Mouse (Mus musculus) E14TG2a.4 (cell line): ENCODE results near the gene Acsf3.

Experiments used
- H3K27me3 ChIP-seq: 2 replicates; pipeline ENCODE4 v1.6.1; 2014; ENCODE audit warnings: low read length, control low read depth; ENCODE audit not compliant: insufficient read depth
- H3K36me3 ChIP-seq: 2 replicates; pipeline ENCODE4 v1.6.1; 2014; ENCODE audit warnings: low read length, control low read depth; ENCODE audit not compliant: insufficient read depth
- H3K4me1 ChIP-seq: replicated peaks from 2 replicates; pipeline ENCODE4 v1.6.1; 2014; ENCODE audit warnings: low read depth, low read length, control low read depth
- H3K4me3 ChIP-seq: replicated peaks from 2 replicates; pipeline ENCODE4 v1.5.1; 2014; ENCODE audit warnings: mild to moderate bottlenecking, low read length
- H3K9me3 ChIP-seq: 2 replicates; pipeline ENCODE4 v1.6.1; 2014; ENCODE audit warnings: low read length, control low read depth
- CTCF ChIP-seq: conservative IDR thresholded peaks from 2 replicates; pipeline ENCODE4 v1.5.1; 2014; ENCODE audit warnings: low read length
- NANOG ChIP-seq: IDR thresholded peaks from 2 replicates; pipeline ENCODE4 v1.6.1; 2014; ENCODE audit warnings: borderline replicate concordance, low read length, mixed read lengths
- POU5F1 ChIP-seq: IDR thresholded peaks from 2 replicates; pipeline ENCODE4 v1.6.1; 2014; ENCODE audit warnings: low read length, borderline replicate concordance

The Acsf3 gene

GRCm38 (mm10) chr8:122825408-122825807 is 50.1 kb downstream of the Acsf3 start:
- no peak for TF ChIP-seq CTCF
- no peak for TF ChIP-seq NANOG
- no peak for TF ChIP-seq POU5F1
- no peaks in the 10 kb centered on the region for H3K36me3 ChIP-seq
- H3K27me3 ChIP-seq: peaks cover 3% of the 10 kb centered on the region; the same call in 1 of the 2 replicates
- H3K9me3 ChIP-seq: no peaks in the 10 kb centered on the region
- H3K4me1 ChIP-seq: no peaks in the 10 kb centered on the region
- no peak overlapping the region for H3K4me3 ChIP-seq

GRCm38 (mm10) chr8:122829396-122829795 is 54.1 kb downstream of the Acsf3 start:
- no peak for TF ChIP-seq CTCF
- TF ChIP-seq POU5F1: no peak
- TF ChIP-seq NANOG: no peak
- H3K4me1 ChIP-seq: peaks cover 5% of the 10 kb centered on the region
- H3K9me3 ChIP-seq: no peaks in the 10 kb centered on the region
- peaks cover 3% of the 10 kb centered on the region; the same call in 1 of the 2 replicates for H3K27me3 ChIP-seq
- H3K36me3 ChIP-seq: no peaks in the 10 kb centered on the region
- no peak overlapping the region for H3K4me3 ChIP-seq

- Histone ChIP-seq H3K4me3 (no peak overlapping the region), H3K36me3 (no peaks in the 10 kb centered on the region), H3K9me3 (no peaks in the 10 kb centered on the region), H3K4me1 (peaks cover 11% of the 10 kb centered on the region), H3K27me3 (peaks cover 3% of the 10 kb centered on the region; the same call in 1 of the 2 replicates)
- peak; percentile 97 for TF ChIP-seq CTCF
- TF ChIP-seq NANOG: no peak
Measured at GRCm38 (mm10) chr8:122830349-122831061, 55.2 kb downstream of the Acsf3 start.

GRCm38 (mm10) chr8:122834416-122834815 is 59.1 kb downstream of the Acsf3 start:
- Histone ChIP-seq H3K4me3 (no peak overlapping the region), H3K9me3 (no peaks in the 10 kb centered on the region), H3K36me3 (no peaks in the 10 kb centered on the region), H3K27me3 (no peaks in the 10 kb centered on the region; the same call in 1 of the 2 replicates), H3K4me1 (peaks cover 28% of the 10 kb centered on the region)
- TF ChIP-seq NANOG (no peak), POU5F1 (no peak), CTCF (no peak)

GRCm38 (mm10) chr8:122834971-122835370 is 59.7 kb downstream of the Acsf3 start:
- H3K36me3 ChIP-seq: no peaks in the 10 kb centered on the region
- peaks cover under 1% of the 10 kb centered on the region; the same call in 1 of the 2 replicates for H3K27me3 ChIP-seq

GRCm38 (mm10) chr8:122836199-122836598 is 60.9 kb downstream of the Acsf3 start:
- TF ChIP-seq POU5F1 (no peak), CTCF (no peak), NANOG (no peak)
- 0 out of 2 replicates have a peak overlapping the region, but pooled peaks have one; percentile 10 for H3K4me3 ChIP-seq
- H3K9me3 ChIP-seq: no peaks in the 10 kb centered on the region
- peaks cover 28% of the 10 kb centered on the region for H3K4me1 ChIP-seq
- H3K36me3 ChIP-seq: no peaks in the 10 kb centered on the region
- peaks cover 2% of the 10 kb centered on the region; the same call in 1 of the 2 replicates for H3K27me3 ChIP-seq

More at GRCm38 (mm10) chr8:122834971-122835370, 59.7 kb downstream of the Acsf3 start:
- peaks cover 28% of the 10 kb centered on the region for H3K4me1 ChIP-seq
- H3K9me3 ChIP-seq: no peaks in the 10 kb centered on the region
- TF ChIP-seq NANOG: no peak
- TF ChIP-seq CTCF: peak; percentile 72
- no peak overlapping the region for H3K4me3 ChIP-seq

GRCm38 (mm10) chr8:122836696-122837095 is 61.4 kb downstream of the Acsf3 start:
- TF ChIP-seq POU5F1 (no peak), CTCF (no peak), NANOG (no peak)
- H3K4me3 ChIP-seq: peak overlapping the region; percentile 10; the same call in 1 of the 2 replicates
- peaks cover 2% of the 10 kb centered on the region; the same call in 1 of the 2 replicates for H3K27me3 ChIP-seq
- H3K36me3 ChIP-seq: no peaks in the 10 kb centered on the region
- no peaks in the 10 kb centered on the region for H3K9me3 ChIP-seq
- H3K4me1 ChIP-seq: peaks cover 28% of the 10 kb centered on the region

GRCm38 (mm10) chr8:122844161-122844560 is 68.9 kb downstream of the Acsf3 start:
- TF ChIP-seq NANOG (no peak), POU5F1 (no peak), CTCF (no peak)
- H3K4me1 ChIP-seq: peaks cover 14% of the 10 kb centered on the region
- H3K9me3 ChIP-seq: no peaks in the 10 kb centered on the region
- H3K27me3 ChIP-seq: peaks cover 21% of the 10 kb centered on the region; the same call in 1 of the 2 replicates
- H3K4me3 ChIP-seq: no peak overlapping the region
- H3K36me3 ChIP-seq: no peaks in the 10 kb centered on the region

GRCm38 (mm10) chr8:122845662-122846061 is 70.4 kb downstream of the Acsf3 start:
- Histone ChIP-seq H3K36me3 (no peaks in the 10 kb centered on the region), H3K4me1 (peaks cover 23% of the 10 kb centered on the region), H3K27me3 (peaks cover 26% of the 10 kb centered on the region; the same call in 1 of the 2 replicates), H3K4me3 (no peak overlapping the region), H3K9me3 (no peaks in the 10 kb centered on the region)
- no peak for TF ChIP-seq NANOG
- no peak for TF ChIP-seq CTCF
- no peak for TF ChIP-seq POU5F1
